Mouse (Mus musculus) cerebellum, adult 8-10 months (tissue): Measurements from ENCODE around the gene Cav3.

Experiments used
- DNase-seq: peaks from one replicate; pipeline ENCODE4 v3.0.0; 2022

Gene Cav3

DNA sequence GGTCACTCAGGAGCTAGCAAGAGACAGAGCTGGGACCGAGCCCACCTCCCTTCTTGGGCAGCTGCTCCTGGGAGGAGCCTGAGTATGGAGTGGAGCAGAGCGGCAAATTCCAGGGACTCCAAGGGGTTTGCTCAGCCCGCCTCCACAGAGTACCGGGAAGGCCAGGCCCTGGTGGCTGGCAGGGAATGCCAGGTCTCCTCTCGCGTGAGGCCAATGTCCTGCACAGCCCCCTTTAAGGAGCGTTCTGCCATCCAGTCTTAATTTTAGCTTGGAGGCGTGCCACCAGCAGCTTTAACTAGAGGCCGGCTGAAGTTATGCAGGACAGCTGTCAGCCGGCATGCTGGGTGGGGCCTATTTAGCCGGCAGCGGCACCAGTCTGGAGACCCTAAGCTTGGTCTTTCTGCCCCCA is at the start of gene Cav3:
Cav3 (plus strand) TSS at position 165 of the 409 bp plus-strand sequence.
- no peak for DNase-seq

GRCm38 (mm10) chr6:112419333-112419732 is 40.0 kb upstream of the Cav3 start:
- no peak for DNase-seq

- DNase-seq, result no peak
Observed at GRCm38 (mm10) chr6:112420883-112421282, 38.4 kb upstream of the Cav3 start.

DNA sequence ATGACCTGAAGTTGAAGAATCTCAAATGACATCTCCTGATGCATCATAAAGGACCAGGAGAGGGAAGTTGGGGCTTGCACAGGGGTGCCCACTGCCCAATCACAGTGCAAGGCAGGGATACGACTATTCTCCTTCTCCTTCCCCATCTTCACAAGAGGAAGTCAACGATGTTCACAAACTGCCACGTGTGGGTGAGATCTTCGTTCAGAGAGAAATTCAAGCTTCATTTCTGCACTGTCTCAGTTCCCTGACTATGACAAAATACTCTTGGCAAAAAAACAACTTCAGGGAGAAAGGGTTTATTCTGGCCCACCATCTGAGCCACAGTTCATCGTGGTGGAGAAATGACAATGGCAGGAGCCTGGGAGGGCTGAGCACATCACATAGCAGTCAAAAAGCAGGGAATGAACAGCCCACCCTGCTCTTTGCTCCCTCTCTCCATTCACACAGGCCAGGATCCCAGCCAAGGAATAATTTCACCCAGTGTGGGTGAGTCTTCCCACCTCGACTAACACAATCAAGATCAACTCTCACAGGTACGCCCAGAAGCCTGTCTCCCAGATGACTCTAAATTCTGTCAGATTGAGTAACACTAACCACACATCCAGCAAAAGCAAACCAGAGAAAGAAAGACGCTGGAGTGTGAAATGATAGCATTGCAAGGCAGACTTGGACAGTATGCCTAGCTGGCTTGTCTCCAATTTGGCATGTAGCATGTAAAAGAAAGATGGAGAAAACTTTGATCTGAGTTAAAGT is 35.4 kb upstream of the Cav3 start:
- no peak for DNase-seq

DNA sequence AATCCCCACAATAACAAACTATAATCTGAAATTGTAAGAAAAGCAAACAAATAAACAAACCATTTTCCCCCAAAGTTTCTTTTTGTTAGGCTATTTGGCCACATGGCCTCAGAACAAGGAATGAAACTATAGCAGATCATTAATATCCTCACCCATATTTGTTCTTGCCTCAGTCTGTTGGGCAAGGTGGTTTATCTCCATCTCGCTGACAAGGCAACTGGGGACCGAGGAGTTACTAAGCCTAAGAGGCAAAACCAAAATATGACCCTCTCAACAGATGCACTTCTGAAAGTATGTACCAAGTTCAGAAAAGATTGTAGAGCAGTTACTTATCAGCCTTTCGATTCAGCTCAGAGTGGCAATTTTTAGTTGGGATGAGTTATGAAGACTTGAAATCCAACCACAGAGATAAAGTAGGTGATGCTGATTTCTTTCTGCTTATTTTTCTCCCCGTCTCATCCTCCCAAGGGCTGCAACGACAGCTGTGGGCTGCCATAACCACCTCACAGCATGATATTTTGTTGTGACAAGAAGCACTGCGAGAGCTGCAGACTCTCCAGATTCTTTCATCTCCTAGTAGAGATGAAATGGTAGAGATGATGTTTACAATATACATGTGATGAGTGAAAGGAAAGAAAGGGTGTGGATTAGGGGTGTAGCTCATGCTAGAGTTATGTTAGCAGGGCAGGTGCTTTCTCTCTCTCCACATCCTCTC is 33.1 kb upstream of the Cav3 start:
- DNase-seq, result no peak

- DNase-seq, result no peak
Observed at GRCm38 (mm10) chr6:112445675-112446074, 13.6 kb upstream of the Cav3 start.

DNA sequence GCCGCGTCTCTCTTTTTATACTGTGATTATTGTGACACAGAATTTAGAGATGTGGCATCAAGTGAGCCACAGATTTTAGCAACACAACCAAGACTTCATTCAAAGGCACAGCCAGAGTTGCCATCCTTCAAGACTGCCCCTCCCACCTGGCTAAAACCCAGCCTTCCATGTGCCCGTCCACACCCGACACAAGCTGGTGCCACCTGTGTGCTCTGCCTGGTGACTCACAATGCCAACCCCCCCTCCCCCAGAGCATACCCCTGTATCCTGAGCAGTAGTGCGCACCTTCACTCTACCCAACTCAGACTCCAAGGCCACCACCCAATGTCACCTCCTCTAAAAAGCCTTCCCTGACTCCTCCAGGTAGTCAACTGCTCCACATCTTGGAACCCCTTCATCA is 2.2 kb downstream of the Cav3 start:
- DNase-seq, result no peak

GRCm38 (mm10) chr6:112463331-112463730 is 4.0 kb downstream of the Cav3 start:
- no peak for DNase-seq

- DNase-seq, result no peak
Observed at GRCm38 (mm10) chr6:112465441-112465840, 6.1 kb downstream of the Cav3 start.

DNA sequence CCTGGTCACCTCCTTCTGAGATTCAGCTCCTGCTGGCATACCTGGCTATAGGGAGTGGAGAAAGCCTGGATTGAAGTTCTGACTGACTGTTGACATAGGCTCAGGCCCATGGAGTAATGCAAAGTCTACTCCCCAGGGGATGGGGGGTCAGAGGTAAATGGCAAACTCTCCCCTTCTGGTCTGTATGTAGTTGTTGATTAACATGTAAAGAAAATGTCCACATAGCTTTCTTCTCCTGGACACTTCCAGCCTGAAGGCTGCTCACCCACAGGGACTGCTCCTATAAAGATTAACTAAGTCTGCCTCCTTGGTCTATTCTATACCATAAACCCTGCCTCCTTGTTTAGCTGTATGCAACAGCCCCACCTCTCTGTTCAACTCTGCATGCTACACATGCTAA is 6.7 kb downstream of the Cav3 start:
- no peak for DNase-seq

- DNase-seq, result no peak
Observed at GRCm38 (mm10) chr6:112471644-112472043, 12.3 kb downstream of the Cav3 start.

DNA sequence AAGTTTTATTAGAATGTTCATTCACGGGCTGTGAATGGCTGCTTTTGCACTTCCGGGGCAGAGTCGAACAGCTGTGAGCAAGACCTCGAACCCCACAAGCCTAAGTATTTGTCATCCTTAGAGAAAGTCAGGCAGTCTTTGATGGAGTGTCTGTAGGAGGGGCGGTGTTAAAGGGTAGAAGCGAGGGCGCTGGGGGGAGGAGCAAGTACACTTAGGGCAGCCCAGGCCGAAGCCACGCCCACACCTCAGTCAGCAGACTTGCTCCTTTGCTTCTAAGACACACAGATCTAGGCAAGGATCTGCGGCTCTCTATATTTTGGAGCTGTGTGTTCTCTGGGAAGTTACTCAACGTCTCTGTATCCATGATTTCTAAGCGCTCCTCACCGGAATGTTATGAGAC is 20.6 kb downstream of the Cav3 start:
- no peak for DNase-seq

DNA sequence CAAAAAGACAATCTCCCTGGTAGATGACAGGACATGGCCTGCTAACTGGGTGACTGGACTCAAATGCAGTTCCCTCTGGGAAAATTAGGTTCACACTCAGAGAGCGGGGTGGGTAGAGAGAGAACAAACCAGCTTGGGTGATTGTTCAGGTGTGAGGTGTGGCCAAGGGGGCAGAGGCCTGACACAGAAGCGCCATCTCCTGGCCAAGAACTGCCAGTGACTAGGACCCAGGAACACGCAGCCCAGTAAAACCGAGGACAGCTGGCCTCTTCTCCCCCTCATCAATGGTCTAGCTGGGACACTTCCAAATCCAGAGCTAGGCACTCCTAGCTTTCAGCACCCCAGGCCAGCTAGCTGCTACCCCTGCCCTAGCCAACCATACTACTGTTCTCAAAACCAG is 25.0 kb downstream of the Cav3 start:
- no peak for DNase-seq

DNA sequence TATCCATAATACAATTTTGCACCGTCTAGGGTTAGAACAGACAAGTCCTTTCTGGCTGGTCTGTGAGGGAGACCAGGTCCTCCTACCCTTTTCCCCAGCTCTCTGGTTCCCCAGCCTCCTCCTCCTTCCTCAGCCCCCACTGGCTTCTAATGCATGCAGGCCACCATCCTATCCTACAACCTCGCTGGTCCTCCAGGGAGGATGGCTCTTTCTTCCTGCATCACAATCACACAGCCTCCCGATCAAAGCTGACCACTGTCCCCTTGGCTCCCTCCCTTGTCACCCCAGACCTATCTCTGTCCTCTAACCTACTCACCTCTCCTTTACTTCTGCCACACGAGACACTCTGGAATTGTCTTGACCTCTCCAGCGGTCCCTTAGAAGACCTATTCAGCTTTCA is 28.7 kb downstream of the Cav3 start:
- DNase-seq, result no peak

GRCm38 (mm10) chr6:112488821-112489180 is 29.5 kb downstream of the Cav3 start:
- no peak for DNase-seq

- DNase-seq, result no peak
Observed at GRCm38 (mm10) chr6:112489181-112489909, 30.0 kb downstream of the Cav3 start.

- no peak for DNase-seq
Observed at GRCm38 (mm10) chr6:112489910-112490559, 30.7 kb downstream of the Cav3 start, which contains the start of gene Oxtr. Oxtr (minus strand) TSS chr6:112489943.

DNA sequence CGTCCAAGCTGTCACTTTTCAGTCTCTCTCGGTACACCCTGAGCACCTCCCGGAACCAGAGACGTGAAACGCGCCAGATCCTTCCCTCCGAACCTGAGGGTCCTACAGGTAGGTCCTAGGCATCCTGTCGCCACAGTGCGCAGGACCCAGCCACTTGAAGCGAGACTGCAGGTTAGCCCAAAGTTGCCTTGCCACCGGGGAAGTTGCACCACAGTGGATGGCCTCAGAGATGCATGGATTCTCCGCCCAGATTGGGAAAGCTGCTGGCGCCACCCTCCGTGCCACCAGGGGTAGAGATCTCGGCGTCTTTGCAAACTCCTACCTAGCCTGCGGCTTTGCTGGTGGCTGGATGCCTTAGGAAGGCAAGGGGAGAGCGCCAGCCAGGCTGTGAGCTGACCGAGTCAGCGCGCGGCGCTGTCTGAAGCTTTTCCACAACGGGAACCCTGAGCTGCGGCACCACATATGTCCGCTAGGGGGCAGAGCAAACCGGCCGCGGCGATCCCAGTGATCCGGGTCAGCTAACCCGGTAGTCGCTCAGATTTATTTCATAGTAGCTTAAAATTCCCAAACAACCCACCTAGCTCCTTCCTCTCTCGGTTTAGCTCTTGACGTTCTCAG is 31.4 kb downstream of the Cav3 start:
- peak; percentile 67 for DNase-seq

DNA sequence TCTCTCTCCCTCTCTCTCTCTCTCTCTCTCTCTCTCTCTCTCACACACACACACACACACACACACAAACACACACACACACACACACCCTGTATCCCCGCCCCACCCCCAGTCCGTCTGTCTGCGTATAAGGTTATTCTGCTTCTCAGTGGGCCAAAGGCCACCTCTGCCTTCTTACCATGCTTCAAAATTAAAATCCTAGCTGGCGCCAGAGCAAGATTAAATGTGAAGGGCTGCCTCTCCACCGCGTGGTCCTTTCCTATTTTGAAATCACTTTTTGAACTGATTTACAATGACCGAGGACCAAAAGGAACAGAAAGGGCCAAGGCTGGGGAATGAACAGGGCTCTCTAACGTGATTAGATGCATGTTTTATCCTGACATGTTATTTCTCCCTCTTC is 32.2 kb downstream of the Cav3 start:
- no peak for DNase-seq

- DNase-seq, result no peak
Observed at GRCm38 (mm10) chr6:112492656-112493055, 33.4 kb downstream of the Cav3 start.

DNA sequence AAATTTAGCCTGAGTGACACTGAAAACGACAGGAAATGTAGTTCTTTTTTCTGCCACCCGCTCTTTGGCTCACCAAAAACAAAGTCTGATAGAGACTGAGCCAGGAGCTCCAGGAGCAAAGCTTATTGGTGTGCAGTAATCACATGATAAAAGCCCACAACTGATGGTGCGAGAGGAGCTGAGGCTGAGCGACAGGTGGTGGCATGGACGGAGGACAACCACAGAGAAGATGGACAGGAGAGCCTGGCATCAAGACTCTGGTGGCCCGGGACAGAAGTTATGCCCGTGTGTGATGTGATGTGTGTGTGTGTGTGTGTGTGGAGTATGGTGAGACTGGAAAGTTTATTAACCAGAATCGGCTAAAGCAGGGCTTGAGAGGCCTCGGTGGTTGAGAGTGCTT is 34.1 kb downstream of the Cav3 start:
- no peak for DNase-seq

GRCm38 (mm10) chr6:112494620-112495081 is 35.3 kb downstream of the Cav3 start:
- no peak for DNase-seq

DNA sequence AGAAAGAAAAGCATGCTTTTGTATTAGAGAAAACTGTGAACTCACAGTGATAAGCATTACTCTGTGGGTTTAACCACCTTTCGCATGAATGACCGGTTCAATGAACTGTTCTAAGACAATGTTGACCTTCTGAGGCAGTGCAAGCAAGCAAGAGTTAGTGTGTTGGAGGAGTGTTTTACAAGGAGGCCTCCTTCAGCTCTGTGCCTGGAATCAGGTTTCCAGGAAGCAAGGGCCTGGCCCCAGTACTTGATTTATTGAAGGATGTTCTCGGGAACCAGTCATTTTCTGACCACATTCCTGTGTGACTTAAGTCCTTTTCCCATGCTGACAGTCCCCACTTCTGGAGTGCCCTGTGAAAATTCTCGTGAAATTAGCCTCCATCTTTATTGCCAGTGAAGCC is 35.9 kb downstream of the Cav3 start:
- DNase-seq, result no peak
